Mouse (Mus musculus): ENCODE data around the gene Shb.
"Not testable (repeated sequence)": the region's sequence is repeated elsewhere in the genome, so short reads cannot be mapped to it uniquely, and the experiment has no call there.

The Shb gene

GRCm38 (mm10) chr4:45393658-45394057 lies 138.6 kb downstream of the Shb start:
- DNase-seq (ENCODE audit: low spot score in 2 of 2) = no peak

DNA sequence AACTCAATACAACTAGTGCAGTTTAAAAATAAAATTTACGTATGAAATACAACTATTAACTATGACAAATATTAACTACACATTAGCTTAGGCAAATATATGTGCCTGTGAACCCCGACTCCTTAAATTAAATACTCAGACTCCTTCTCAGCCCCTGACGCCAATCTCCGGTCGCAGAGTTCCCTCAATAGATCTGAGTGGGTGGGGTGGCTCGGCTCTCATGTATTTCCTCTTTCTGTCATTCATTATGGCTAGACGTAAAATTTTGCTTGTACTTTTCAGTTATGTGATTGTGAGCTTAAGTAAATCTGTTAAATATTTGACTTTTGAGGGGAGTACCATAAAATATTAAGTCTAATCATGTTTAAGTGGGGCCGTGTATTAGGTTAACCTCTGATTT lies 139.3 kb downstream of the Shb start:
- no peak for DNase-seq (ENCODE audit: low spot score in 2 of 2)

- no peak for DNase-seq (ENCODE audit: low spot score in 2 of 2)
These were observed 139.7 kb downstream of the Shb start for GRCm38 (mm10) chr4:45392572-45392971.

- DNase-seq (ENCODE audit: low spot score in 2 of 2) = no peak
These were observed 140.2 kb downstream of the Shb start for GRCm38 (mm10) chr4:45392099-45392498.

DNA sequence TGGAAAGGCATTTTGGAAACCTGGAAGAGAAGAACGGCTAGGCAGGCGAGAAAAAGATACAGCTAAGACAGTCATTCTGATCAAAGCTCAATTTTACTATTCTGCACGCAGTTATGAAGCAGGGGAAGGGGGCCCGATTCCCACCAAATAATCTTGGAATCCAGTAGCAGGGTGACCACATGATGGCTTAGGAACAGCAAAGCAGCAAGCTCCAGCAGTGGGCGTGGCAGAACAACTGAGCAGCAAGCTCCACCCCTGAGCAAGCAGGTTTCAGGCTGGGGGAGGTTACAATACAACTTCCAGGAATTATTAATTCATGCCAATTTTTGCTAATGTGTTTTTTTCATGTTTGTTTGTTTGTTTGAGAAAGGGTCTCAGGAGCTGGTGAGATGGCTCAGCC lies 145.0 kb downstream of the Shb start:
- DNase-seq (ENCODE audit: low spot score in 2 of 2) = not testable (repeated sequence)

DNA sequence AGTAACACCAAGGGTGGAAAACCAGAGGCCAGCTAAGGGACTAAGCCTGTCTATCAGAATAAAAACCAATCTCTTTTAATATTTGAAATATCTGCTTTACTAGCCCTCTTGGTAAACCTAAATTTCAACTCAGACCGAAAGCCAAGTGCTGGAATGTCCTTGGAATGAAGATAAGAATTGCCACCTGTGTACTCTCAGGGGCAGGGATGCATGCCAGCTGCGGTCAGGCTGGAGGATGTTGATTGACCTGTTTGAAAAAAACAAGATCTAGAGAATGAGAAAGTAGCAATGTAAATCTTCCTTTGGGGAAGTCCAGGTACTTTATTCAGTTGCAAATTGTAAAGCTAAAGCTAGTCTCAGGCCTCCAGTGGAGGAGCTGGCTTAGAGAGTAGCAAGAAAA lies 150.1 kb downstream of the Shb start:
- not testable (repeated sequence) for DNase-seq (ENCODE audit: low spot score in 2 of 2)

- DNase-seq (ENCODE audit: low spot score in 2 of 2) = not testable (repeated sequence)
These were observed 151.2 kb downstream of the Shb start for GRCm38 (mm10) chr4:45380903-45381580.

DNA sequence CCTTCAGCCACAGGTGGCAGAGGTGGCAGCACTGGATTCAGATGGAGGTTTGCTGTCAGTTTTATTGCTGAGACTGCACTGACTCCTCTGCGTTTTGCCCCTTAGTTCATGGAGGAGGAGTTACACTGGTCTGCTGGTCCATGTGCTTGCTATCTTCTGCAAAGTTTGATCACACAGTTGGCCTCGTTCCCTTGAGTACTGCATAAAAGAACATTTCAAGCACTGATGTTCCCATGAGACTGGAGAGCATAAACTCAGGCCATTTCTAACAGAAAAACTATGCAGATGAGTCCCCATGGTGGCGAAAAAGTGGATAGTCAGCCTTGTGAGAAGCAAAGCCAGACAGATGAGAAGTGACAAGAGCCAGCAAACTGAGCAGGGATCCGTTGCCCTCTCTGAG lies 155.7 kb downstream of the Shb start:
- DNase-seq (ENCODE audit: low spot score in 2 of 2) = no peak

DNA sequence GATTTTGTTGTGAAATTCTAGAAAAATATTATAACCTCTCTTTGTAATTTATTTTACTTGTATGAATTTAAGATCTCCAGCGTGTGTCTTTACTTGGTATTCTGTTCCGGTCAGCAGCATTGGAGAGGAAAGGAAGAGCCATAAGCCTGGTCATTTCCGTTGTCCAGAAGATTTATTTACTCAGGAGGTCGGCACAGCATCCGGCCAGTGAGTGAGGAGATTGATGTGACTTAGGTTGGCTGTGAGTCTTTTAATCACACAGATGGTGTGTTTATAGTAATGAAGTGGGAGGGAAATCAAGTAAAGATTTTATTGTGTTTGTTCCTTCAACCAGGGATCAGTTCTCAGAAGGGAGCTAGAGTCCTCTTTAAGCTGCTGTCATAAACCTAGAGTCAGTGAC lies 157.4 kb downstream of the Shb start:
- no peak for DNase-seq (ENCODE audit: low spot score in 2 of 2)
